Mouse (Mus musculus): ENCODE measurements at regions not wholly inside any gene's neighbourhood (a gene's known extent, or its start where the extent isn't known, plus 50 kb on each side); places are given as distances from the start of the nearest gene placed in this dataset. TPM values are rescaled to one million over a fixed set of nuclear protein-coding genes. Genes with fewer than 3 reads are reported as not detected.

DNA sequence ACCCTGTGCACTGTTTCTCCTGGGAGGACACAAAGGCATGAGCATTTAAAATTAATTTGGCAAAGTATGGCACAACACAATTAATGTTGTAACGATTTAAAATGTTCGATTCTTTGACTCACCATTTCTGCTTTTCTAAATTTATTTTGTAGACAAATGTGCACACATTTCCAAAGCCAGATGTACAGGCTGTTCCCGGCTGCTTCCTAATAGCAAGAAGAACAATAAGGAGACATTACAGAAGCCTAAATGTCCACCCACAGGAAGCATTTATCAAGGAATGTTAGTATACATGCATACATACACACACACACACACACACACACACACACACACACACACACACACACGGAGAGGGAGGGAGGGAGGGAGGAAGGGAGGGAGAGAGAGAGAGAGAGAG, 179.1 kb upstream of the Gm10131 start:
- DNase-seq = no peak

DNA sequence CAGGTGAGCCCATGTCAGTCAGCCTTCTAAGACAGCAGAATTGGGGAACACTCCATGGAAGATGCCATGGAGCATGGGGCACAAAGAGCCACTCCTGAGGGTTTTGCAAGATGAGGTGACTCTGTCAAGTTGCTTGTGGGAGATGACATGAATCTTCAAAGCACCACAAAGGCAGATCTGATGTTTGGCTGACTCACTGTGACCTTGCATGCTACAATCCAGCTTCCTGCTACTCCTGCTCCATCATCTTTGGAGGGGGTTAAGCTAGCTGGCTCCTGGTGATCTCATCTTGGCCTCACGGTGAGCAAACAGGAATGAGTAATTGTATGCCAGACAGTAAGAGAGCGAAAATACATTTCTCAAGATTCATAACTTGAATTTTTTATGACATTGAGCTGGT, 176.3 kb upstream of the Gm10131 start:
- DNase-seq = peak; percentile 72 to 75

DNA sequence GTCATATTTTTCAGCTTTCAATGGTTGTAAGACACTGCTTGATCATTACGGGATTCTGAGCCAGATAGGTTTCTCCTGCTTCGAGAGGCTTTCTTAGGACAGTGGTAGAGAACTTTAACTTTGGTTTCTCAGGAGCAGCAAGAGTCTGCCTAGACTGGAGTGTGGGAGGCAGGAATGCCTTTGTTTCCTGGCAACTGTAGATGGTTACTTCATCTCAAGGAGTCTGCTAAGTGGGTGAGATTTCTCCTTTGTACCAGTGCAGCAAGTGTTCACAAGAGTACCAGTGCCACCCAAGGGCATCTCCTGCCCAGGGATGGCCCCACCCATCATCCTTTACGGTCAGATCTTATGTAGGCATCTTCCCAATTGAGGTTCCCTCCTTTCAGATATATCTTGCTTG, 173.0 kb upstream of the Gm10131 start:
- no peak for DNase-seq

DNA sequence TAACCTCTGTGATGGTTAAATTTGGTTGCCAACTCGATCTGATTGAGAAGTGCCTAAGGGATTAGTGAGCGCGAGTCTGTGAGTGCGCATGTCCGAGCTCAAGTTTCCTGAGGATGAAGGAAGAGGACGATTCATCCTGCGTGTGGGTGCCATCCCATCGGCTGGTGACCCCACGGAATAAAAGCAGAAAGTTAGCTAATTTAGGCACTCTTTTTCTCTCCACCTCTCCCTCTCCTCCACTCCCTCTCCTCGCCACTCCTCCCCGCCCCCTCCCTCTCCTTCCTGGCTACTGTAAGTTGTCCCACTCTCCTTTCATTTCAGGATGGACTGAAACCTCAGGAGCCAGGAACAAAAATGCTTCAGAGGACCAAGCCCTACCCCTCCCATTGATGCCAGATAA, 168.9 kb upstream of the Gm10131 start:
- DNase-seq = no peak

DNA sequence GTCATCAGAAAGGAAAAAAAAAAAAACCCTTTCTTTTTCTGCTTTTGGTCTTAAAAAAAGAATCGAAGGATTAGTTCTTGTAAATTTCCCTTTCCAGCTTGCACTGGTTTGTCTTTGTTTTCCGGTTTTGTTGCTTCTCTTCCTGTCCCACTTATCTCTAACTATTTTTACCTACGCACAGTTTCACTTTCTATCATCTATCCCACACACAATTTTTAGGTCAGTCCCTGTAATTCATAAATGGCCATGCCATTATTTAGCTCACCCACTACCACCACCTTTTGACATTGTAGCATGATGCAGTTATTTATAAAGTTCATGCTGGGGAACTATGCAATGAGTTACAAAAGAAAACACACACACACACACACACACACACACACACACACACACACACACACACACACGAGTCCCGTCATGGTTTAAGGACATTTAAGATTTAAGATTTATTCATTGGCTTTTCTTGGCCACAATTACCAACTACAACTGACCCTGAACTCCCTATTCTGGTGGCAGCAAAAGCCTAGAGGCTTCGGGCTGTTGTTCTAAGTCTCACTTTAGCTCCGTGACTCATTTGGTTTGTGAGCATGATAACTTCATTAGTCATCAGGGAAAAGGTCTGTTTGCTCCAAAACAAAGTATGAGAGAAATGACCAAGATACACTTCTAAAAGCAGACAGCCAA, 164.6 kb upstream of the Gm10131 start:
- peak; percentile 37 to 54 for DNase-seq

DNA sequence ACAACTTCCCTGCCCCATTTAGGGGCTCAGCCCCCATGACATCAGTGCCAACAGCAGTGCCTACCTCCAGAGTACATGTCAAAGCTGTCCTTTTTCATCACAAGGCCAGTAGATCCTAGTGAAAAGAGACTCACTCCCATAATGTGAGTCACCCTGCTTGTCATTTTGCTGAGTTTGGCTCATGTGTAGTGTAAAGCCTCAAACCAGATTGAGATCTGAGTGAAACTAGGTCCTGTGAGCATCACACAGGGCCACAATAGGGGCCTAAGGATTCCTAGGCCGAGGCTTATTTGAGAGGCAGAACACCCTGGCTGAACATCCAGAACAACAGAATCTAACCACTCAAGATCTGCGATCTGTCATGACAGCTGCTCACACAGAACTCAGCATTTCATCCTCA, 163.3 kb upstream of the Gm10131 start:
- DNase-seq = peak; percentile 14 to 24

DNA sequence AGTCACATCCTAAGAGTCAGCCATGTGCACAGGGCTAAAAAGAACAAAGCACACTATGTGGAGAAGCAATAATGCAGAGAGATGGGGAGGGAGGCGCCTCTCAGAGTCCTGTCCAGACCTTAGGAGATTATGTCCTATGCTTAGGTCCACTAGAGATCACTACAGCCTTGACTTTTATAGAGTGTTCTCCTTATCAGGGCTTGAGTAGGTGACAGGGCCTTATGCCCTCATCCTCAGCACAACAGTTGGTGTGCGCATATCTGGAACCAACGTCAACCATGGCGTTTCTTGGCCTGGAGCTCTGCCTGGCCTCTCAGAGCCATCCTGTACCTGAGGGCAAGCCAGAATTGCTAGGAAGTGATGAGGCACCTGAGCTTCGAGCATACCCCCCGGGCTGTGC, 162.6 kb upstream of the Gm10131 start:
- DNase-seq = peak in 1 of 2 experiments; percentile 28

DNA sequence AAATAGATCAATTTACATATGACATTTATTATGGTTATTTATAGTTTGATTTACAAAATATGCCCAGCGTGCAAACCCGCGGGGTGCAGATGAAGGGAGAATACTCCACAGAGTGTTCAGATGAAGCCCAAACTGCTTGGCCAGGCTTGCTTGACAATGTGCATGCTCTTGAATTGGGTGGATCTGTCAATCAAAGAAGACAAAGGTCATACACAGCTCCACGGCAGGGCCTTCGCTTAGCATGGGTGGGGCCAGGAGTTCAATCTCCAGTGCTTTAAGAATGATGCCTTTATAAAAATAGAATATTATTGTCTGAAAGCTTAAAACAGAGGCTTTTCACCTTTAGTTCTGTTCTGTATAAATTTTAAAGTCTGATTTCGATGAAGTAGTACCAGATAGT, 158.3 kb upstream of the Gm10131 start:
- no peak for DNase-seq

DNA sequence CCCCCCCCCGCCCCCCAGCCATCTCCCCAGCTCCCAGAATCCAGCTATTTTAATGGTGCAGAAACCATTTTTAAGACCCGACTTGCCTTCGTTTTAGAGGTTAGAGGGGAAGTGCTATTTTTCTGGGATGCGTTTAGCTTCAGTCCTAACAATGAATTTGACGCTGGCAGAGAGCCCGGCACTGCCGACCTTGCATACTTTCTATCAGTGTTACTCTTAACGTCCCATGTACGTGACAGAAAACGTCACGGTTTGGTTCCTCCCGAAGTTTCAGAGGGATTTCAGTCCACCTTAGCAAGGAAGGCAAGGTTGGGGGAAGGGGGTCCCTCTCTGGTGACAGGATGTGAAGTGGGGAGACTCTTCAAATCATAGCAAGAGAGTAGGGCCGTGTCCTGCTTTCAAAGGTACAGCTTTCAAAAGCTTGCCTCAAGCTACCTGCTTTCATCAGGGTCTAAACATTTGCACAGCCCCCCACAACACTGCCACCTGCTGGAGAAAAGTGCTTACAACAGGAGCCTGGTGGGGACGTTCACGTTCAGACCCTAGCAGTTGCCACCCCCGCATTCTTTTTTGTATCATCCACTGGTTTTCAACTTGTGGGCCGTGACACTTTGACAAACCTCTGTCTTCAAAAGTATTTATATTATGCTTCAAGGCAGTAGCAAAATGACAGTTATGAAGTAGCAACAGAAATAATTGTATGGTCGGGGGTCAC, 157.4 kb upstream of the Gm10131 start:
- DNase-seq = peak; percentile 63 to 74

DNA sequence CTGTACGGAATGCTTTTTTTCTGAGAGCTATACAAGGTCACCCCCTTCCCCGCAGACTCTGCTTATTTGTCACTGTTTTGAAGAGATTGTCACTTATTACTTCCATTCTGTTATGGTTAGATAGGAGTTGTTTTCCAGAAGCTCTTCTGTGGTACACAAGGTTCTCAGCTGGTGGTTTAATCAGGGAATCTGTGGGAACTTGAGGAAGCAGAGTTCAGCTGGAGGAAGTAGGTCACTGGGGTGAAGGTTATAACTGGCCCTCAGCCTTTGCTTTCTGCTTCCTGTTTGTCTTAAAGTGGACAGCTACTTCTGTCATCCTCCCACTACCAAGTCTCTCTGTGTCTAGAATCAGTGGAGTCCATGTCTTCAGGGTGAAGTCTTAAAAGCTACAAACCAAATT, 143.4 kb upstream of the Gm10131 start:
- peak in 1 of 2 experiments; percentile 13 for DNase-seq

DNA sequence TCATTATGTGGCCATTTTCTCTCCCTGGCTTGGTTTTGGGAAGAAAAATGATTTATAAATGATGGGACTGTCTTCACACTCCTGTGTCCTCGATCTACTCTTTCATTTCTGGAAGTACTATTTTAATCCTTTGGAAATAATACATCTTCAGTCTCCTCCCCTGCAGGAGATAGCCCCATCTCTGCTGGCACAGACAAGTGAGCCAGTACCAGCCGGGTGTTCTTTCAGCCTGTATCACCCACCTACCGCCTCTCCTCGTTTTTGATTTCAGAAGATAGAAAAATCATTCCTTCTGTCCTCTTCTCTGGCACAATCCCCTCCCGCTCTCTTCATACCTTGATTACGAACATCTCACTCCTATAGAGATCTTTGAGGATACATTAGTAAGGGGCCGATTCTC, 140.4 kb upstream of the Gm10131 start:
- no peak for DNase-seq

DNA sequence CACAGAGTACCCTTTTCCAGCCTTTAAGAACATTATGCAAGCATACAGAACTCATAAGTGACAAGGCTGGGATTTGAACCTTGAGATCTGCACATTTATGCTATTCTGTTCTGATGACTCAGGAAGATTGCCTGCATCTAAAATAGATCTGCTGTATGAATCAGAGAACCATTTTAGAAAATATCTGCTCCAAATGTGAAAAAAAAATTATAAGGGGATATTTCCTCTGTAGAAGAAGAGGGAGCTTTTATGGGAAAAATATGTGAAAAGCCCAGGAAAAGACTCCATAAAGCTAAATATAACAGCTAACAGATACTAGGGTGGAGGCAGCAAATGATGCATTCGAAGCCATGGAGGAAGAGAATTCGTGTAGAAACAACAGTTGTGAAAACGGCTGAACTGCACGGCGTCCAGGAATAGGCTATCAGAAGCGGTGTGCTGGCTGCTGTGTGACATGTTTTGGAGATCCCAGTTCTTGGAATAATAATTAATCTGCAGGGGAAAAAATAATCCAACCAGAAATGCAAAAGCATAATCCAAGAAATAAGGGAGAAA, 127.9 kb upstream of the Gm10131 start:
- DNase-seq = no peak

DNA sequence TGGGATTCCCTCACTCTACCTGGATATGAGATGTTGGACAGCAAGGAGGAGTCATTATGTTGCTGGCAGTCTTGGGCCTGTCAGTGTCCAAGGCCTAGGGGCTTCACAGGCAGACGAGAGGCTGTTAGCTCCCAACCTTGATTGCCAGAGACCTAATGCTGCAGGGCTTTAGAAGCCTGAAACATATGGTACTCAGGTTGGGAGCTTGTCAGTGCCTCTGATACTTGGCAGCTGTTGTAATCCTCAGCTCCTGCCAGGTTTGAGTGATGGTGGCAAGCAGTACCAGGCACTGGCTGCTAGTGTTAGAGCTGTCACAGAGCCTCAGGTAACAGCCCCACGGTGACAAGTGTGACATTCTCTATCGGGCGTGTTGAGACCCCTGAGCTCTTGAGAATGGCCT, 122.2 kb upstream of the Gm10131 start:
- no peak for DNase-seq

DNA sequence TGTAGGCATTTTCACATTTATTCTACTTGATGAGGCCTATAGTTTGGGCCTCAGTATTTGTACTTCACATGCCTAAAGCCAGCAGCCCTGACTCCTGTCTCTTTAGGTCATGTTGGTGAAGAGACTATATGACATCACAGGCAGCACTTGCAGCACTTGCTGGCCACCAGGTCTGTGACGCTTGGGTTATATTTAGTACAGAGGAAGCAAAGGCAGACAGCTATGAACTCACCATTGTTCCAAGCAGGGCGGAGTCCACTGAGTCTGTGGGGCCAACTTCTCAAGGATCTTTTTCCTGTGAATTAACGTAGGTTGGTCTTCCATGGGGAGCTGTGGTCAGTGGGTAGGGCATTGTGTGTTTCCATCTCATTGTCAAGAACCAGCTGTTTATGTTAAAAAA, 117.9 kb upstream of the Gm10131 start:
- DNase-seq = no peak

DNA sequence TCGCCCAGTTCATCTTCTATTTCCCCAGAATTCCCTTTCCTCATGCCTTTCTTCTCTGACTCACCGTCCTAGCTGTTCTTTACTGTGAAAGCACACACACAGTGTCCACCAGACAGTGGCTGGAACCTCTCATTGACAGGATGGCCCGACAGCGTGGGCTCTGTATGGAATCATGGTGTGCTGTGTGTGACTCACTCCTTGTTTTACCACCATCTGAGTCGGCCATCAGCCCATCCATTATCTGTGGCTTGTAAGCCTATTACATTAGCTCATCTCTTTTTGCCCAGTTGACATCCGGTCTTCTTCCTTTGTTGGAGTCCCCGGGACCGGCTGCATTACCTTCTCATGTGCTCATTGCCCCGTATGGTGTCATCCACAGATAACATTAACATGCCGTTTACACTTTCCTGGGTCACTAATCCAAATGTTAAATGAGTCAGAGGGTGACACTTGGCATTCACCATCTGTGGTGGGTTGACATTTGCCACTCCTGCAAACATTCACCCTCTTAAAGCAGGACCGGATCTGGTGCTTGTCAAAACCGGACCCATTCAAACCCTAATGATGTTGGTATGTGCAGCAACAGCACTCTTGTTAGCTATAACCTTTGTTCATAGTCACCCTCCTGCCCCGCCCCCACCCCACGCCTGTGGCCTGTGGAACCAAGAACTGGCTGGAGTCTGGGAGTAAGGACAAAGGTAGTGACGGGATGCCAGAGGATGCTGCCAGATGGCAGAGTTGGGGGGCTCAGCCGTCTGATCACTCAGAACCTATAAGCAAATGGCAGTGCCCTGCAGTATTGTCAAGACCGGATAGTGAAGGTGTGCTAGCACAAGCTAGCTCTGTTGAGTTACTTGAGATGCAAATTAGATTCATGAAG, 113.7 kb upstream of the Gm10131 start:
- DNase-seq = peak in 1 of 2 experiments; percentile 27

DNA sequence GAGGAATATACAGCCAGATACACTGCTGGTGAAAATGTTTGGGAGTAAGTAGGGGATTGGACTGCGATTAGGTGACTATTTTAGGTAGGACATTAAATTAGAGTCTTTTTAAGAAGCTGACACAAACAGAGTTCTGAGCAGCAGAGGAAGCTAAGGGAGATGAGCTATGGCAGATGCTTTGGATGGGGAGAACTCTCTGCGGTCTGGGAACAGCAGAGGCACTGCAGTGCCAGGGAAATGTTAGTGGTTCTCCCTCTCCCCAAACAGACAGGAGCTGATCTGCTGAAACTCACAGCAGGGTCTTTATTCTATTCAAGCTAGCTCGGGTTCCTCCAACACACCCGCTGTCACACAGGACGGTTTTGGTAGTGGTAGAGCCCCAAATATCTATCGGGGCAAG, 110.7 kb upstream of the Gm10131 start:
- no peak for DNase-seq

Small RNA genes in the stretch of these regions (microRNA-seq; reads per million reads assigned to microRNA genes)
- not detected for gene Gm23177
